Mouse (Mus musculus) forebrain, embryonic 11.5 days (tissue): ENCODE measurements around the gene Unc13d. TPM values are rescaled to one million over a fixed set of nuclear protein-coding genes. Genes with fewer than 3 reads are reported as not detected.
"Not testable (repeated sequence)": the region's sequence is repeated elsewhere in the genome, so short reads cannot be mapped to it uniquely, and the experiment has no call there.

Source experiments
- ATAC-seq: fragments of 200-750 bp; cut with Nextera tagmentation; replicated peaks from 2 replicates; pipeline ENCODE4 v1.8.0; 2017; ENCODE audit warnings: moderate TSS enrichment; ENCODE audit not compliant: low FRiP score
- DNase-seq: peaks from one replicate; pipeline ENCODE4 v3.0.0-alpha.2; 2017; ENCODE audit warnings: low spot score
- H3K27ac ChIP-seq: fragments of 300-500 bp; sonication (generic); 2 replicates; pipeline ENCODE4 v1.5.1; 2014; ENCODE audit warnings: low read depth, low read length
- H3K27me3 ChIP-seq: fragments of 300-500 bp; sonication (generic); 2 replicates; pipeline ENCODE4 v1.6.1; 2014; ENCODE audit warnings: mild to moderate bottlenecking, low read length, mixed read lengths; ENCODE audit not compliant: control insufficient read depth, insufficient read depth
- H3K36me3 ChIP-seq: fragments of 300-500 bp; sonication (generic); 2 replicates; pipeline ENCODE4 v1.6.1; 2014; ENCODE audit warnings: mild to moderate bottlenecking, low read length, moderate library complexity, mixed read lengths; ENCODE audit not compliant: control insufficient read depth, insufficient read depth
- H3K4me1 ChIP-seq: fragments of 300-500 bp; sonication (generic); replicated peaks from 2 replicates; pipeline ENCODE4 v1.6.1; 2014; ENCODE audit warnings: low read length, mixed read lengths; ENCODE audit not compliant: control insufficient read depth, insufficient read depth
- H3K4me2 ChIP-seq: fragments of 300-500 bp; sonication (generic); 2 replicates; pipeline ENCODE4 v1.6.1; 2014; ENCODE audit warnings: low read depth, mild to moderate bottlenecking, low read length, moderate library complexity, mixed read lengths; ENCODE audit not compliant: severe bottlenecking
- H3K4me3 ChIP-seq: fragments of 300-500 bp; sonication (generic); 2 replicates; pipeline ENCODE4 v1.5.1; 2014; ENCODE audit warnings: low read depth, low read length
- H3K9ac ChIP-seq: fragments of 300-500 bp; sonication (generic); 2 replicates; pipeline ENCODE4 v1.6.1; 2014; ENCODE audit warnings: low read length
- H3K9me3 ChIP-seq: fragments of 300-500 bp; sonication (generic); 2 replicates; pipeline ENCODE4 v1.6.1; 2016; ENCODE audit warnings: low read length, mixed read lengths; ENCODE audit not compliant: control insufficient read depth
- WGBS: fragments of 180-500 bp; shearing (Covaris S2); extraction: QIAGEN DNeasy Blood & Tissue Kit; methylation state at CpG from one replicate; pipeline ENCODE4 v1.1.7; 2014; 5-methylcytosine and 5-hydroxymethylcytosine counted together
- polyA plus RNA-seq: library from polyadenylated mRNA; unstranded; fragments of >200 nt; fragmentation: Nextera tagmentation; extraction: Ambion mirVana; gene quantifications from 2 replicates; pipeline ENCODE4 v1.2.1, GENCODE M21; 2014

Unc13d gene
- polyA plus RNA-seq, 1 experiment from 2014 or later = 2.2 TPM

DNA sequence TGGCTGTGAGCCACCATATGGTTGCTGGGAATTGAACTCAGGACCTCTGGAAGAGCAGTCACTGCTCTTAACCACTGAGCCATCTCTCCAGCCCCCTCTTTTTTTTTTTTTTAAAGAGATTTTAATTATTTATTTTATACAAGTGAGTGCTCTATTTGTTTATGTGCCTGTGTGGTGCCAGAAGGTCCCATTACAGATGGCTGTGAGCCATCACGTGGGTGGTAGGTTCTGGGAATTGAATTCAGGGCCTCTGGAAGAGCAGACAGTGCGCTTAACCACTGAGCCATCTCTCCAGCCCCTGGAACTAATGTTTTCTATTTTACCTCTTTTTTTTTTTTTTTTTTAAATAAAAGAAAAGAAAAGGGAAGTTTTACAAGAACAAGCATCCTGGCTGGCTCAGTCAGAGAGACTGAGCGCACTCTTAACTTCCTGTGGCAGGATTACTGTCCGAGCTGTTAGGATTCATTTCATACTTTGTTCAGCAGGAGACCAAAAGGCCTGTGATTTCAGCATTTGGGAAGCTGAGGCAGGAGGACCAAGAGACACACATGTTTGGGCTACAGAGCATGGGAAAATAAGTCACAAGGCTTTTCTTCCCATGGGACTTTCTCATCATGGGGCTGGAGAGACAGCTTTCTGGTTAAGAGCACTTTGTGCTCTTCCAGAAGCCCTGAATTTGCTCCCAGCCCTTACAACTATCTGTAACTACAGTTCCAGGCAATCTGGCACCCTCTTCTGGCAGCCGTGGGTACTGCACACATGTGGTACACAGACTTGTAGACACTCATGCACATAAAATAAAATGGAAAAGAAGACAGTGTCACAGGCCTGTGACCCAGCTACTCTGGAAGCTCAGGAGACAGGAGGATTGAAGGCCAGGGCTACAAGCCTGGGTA, 18.7 kb upstream of the Unc13d start:
- DNase-seq = peak; percentile 68

GRCm38 (mm10) chr11:116095573-116095972, 17.8 kb upstream of the Unc13d start:
- Histone ChIP-seq H3K27ac (no peak overlapping the region), H3K9me3 (no peaks in the 10 kb centered on the region), H3K4me3 (no peak overlapping the region), H3K4me1 (no peaks in the 10 kb centered on the region), H3K27me3 (no peaks in the 10 kb centered on the region), H3K4me2 (no peak overlapping the region), H3K36me3 (no peaks in the 10 kb centered on the region), H3K9ac (no peak overlapping the region)
- no peak for DNase-seq
- ATAC-seq = no peak
- 87% methylated on average over 3 of the region's 3 CpGs for WGBS

More for the DNA sequence above, 18.7 kb upstream of the Unc13d start:
- WGBS = 90% methylated on average over 5 of the region's 5 CpGs
- no peaks in the 10 kb centered on the region for H3K36me3 ChIP-seq
- no peak overlapping the region for H3K9ac ChIP-seq
- no peak overlapping the region for H3K27ac ChIP-seq
- H3K4me2 ChIP-seq = no peak overlapping the region
- no peak for ATAC-seq
- no peaks in the 10 kb centered on the region for H3K27me3 ChIP-seq
- peaks cover under 1% of the 10 kb centered on the region; the same call in 1 of the 2 replicates for H3K4me1 ChIP-seq
- H3K9me3 ChIP-seq = no peaks in the 10 kb centered on the region
- no peak overlapping the region for H3K4me3 ChIP-seq

DNA sequence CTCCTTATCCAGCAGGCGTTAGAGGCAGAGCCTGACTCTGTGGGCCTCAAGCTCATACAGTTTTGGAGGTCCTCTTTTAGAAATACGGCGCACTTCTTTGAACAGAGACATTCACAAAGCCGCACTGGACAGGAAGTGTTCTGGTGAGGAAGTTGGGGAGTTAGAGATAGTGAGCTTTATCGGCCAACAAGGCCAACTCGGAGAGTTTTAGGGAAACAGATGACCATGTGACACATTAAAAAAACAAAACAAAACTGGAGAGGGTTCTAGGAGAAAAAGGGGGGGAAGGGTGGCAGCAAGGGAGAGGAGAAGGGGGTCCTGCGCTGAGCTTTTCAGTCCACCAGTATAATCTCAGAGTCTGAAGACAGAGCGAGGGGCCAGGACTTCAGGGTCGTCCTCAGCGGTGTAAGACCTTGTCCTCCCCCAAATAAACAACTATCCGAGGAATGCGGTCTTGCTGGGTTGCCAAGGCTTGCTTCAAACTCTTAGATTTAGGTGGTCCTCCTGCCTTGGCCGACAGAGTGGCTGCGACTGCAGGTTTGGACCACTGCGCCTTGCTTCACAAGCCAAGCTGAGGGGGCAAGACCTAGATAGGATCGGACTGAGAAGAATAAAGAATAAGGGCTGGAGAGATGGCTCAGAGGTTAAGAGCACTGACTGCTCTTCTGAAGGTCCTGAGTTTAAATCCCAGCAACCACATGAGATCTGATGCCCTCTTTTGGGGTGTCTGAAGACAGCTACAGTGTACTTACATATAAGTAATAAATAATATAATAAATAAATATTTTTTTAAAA, 16.2 kb upstream of the Unc13d start:
- Histone ChIP-seq H3K36me3 (no peaks in the 10 kb centered on the region), H3K4me1 (no peaks in the 10 kb centered on the region), H3K9ac (no peak overlapping the region), H3K4me3 (no peak overlapping the region), H3K9me3 (no peaks in the 10 kb centered on the region), H3K27ac (no peak overlapping the region), H3K27me3 (no peaks in the 10 kb centered on the region), H3K4me2 (no peak overlapping the region)
- DNase-seq (no peak), ATAC-seq (no peak)
- WGBS = 72% methylated on average over 16 of the region's 16 CpGs

GRCm38 (mm10) chr11:116092959-116093358, 15.2 kb upstream of the Unc13d start:
- not testable (repeated sequence) for H3K36me3 ChIP-seq, H3K27me3 ChIP-seq, H3K9ac ChIP-seq, H3K9me3 ChIP-seq, ATAC-seq, H3K27ac ChIP-seq, H3K4me3 ChIP-seq, H3K4me2 ChIP-seq, H3K4me1 ChIP-seq, DNase-seq
- 94% methylated on average over 6 of the region's 6 CpGs for WGBS

DNA sequence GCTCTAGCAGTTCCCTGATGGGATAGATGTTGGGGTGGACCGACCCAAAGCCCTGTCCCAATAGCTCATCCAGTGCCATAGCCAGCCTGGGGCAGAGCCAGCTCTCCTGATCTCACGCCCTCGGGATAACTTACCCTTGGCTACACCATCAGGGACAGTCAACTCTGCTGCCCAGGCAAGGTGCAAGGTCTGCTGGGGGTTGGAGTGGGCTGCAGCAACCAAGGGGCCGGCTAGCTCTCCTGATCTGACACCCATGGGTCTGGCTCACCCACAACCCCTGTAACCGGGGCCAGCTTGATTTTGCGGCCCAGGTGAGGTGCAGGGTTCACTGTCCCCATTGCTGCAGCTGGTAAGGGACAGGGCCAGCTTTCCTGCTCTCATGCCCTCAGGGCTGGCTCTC, 13.8 kb upstream of the Unc13d start:
- Histone ChIP-seq H3K4me3 (no peak overlapping the region), H3K36me3 (no peaks in the 10 kb centered on the region), H3K9ac (no peak overlapping the region), H3K4me1 (peaks cover 3% of the 10 kb centered on the region; the same call in 1 of the 2 replicates), H3K27me3 (no peaks in the 10 kb centered on the region), H3K9me3 (no peaks in the 10 kb centered on the region), H3K4me2 (no peak overlapping the region), H3K27ac (no peak overlapping the region)
- DNase-seq (no peak), ATAC-seq (no peak)
- WGBS = 91% methylated on average over 6 of the region's 6 CpGs

DNA sequence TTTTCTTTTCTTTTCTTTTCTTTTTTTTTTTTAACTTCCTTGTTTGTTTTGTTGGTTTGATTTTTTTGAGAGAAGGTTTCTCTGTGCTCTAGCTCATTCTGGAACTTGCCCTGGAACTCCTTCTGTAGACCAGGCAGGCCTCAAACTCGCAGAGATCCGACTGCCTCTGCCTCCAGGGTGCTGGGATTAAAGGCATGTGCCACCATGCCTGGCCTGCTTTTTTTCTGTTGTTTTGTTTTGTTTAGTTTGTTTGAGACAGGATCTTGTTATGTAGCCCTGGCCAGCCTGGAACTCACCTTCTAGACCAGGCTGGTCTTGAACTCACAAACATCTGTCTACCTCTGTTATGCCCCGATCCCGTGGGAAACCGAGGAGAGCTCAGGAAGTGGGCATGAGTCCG, 11.8 kb upstream of the Unc13d start:
- H3K4me2 ChIP-seq = no peak overlapping the region
- no peak overlapping the region for H3K9ac ChIP-seq
- no peaks in the 10 kb centered on the region for H3K9me3 ChIP-seq
- H3K36me3 ChIP-seq = no peaks in the 10 kb centered on the region
- H3K4me1 ChIP-seq = peaks cover 3% of the 10 kb centered on the region; the same call in 1 of the 2 replicates
- H3K27ac ChIP-seq = no peak overlapping the region
- H3K27me3 ChIP-seq = no peaks in the 10 kb centered on the region
- H3K4me3 ChIP-seq = no peak overlapping the region
- WGBS = 94% methylated on average over 6 of the region's 6 CpGs
- ATAC-seq (no peak), DNase-seq (no peak)

GRCm38 (mm10) chr11:116088741-116089394, 11.1 kb upstream of the Unc13d start:
- DNase-seq (no peak), ATAC-seq (no peak)
- Histone ChIP-seq H3K4me3 (no peak overlapping the region), H3K27ac (no peak overlapping the region), H3K27me3 (no peaks in the 10 kb centered on the region), H3K9me3 (no peaks in the 10 kb centered on the region), H3K9ac (no peak overlapping the region), H3K36me3 (no peaks in the 10 kb centered on the region), H3K4me1 (peaks cover 3% of the 10 kb centered on the region; the same call in 1 of the 2 replicates), H3K4me2 (no peak overlapping the region)
- WGBS = 86% methylated on average over 11 of the region's 11 CpGs

DNA sequence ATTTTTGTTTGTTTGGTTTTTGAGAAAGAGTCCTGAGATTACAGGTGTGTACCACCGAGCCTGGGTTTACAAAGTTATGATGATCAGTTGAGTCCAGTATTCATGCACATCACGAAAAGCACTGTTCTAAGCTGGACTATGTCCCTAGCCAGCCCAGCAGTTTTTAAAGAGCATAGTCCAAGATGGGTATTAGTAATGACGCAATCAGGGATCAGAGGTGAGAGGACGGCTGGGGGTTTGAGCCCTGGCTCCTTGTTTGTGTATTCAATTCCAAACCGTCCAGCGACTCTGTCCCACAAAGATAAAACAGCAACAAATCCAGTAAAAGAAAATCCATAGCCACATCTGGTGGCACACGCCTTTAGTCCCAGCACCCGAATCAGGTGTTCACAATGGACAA, 10.4 kb upstream of the Unc13d start:
- H3K4me1 ChIP-seq = peaks cover 3% of the 10 kb centered on the region; the same call in 1 of the 2 replicates
- no peak for ATAC-seq
- H3K27ac ChIP-seq = no peak overlapping the region
- no peaks in the 10 kb centered on the region for H3K27me3 ChIP-seq
- H3K4me2 ChIP-seq = no peak overlapping the region; the same call in 1 of the 2 replicates
- H3K4me3 ChIP-seq = no peak overlapping the region
- no peak overlapping the region; the same call in 1 of the 2 replicates for H3K9ac ChIP-seq
- peaks cover 1% of the 10 kb centered on the region; the same call in 1 of the 2 replicates for H3K36me3 ChIP-seq
- H3K9me3 ChIP-seq = no peaks in the 10 kb centered on the region
- 92% methylated on average over 8 of the region's 8 CpGs for whole genome bisulfite sequencing
- DNase-seq = no peak
